Mouse (Mus musculus) T-helper 2 cell (primary cell): ENCODE measurements around the gene Mylk.

Experiments
- in situ Hi-C: fragments of 300-600 bp; cut with MboI, MseI; formaldehyde crosslinking; loops from one replicate; pipeline ENCODE4 v1.15.1; 2025; ENCODE audit warnings: high pct_unique_total_duplicates

The Mylk gene

GRCm38 (mm10) chr16:34937611-34938010 is 192.6 kb downstream of the Mylk start:
- in situ Hi-C loops, result no loop called here

- in situ Hi-C loops, result no loop called here
Observed at GRCm38 (mm10) chr16:34938248-34938647, 193.2 kb downstream of the Mylk start.

GRCm38 (mm10) chr16:34939951-34940350 is 194.9 kb downstream of the Mylk start:
- in situ Hi-C loops, result no loop called here

- in situ Hi-C loops, result no loop called here
Observed at GRCm38 (mm10) chr16:34940363-34940762, 195.4 kb downstream of the Mylk start.

- in situ Hi-C loops, result no loop called here
Observed at GRCm38 (mm10) chr16:34941915-34942314, 196.9 kb downstream of the Mylk start.

GRCm38 (mm10) chr16:34946301-34946700 is 201.3 kb downstream of the Mylk start:
- in situ Hi-C loops, result no loop called here

- in situ Hi-C loops, result no loop called here
Observed at GRCm38 (mm10) chr16:34950935-34951334, 205.9 kb downstream of the Mylk start.

- in situ Hi-C loops, result no loop called here
Observed at GRCm38 (mm10) chr16:34952254-34952653, 207.2 kb downstream of the Mylk start.

GRCm38 (mm10) chr16:34952798-34953197 is 207.8 kb downstream of the Mylk start:
- in situ Hi-C loops, result no loop called here

- in situ Hi-C loops, result no loop called here
Observed at GRCm38 (mm10) chr16:34953501-34953900, 208.5 kb downstream of the Mylk start.

GRCm38 (mm10) chr16:34957487-34958230 is 212.6 kb downstream of the Mylk start:
- in situ Hi-C loops, result no loop called here

- in situ Hi-C loops, result no loop called here
Observed at GRCm38 (mm10) chr16:34958667-34959066, 213.7 kb downstream of the Mylk start.

- in situ Hi-C loops, result no loop called here
Observed at GRCm38 (mm10) chr16:34959261-34959660, 214.3 kb downstream of the Mylk start.

GRCm38 (mm10) chr16:34960243-34960642 is 215.2 kb downstream of the Mylk start:
- in situ Hi-C loops, result no loop called here

GRCm38 (mm10) chr16:34960866-34961582 is 216.0 kb downstream of the Mylk start:
- in situ Hi-C loops, result no loop called here

GRCm38 (mm10) chr16:34962322-34962721 is 217.3 kb downstream of the Mylk start:
- in situ Hi-C loops, result no loop called here

- in situ Hi-C loops, result no loop called here
Observed at GRCm38 (mm10) chr16:34963008-34963407, 218.0 kb downstream of the Mylk start.

- in situ Hi-C loops, result no loop called here
Observed at GRCm38 (mm10) chr16:34966620-34967081, 221.6 kb downstream of the Mylk start.

- in situ Hi-C loops, result no loop called here
Observed at GRCm38 (mm10) chr16:34967120-34967800, 222.2 kb downstream of the Mylk start.

- in situ Hi-C loops, result no loop called here
Observed at GRCm38 (mm10) chr16:34968181-34968580, 223.2 kb downstream of the Mylk start.

- in situ Hi-C loops, result loop anchor here (5.0 kb wide), 1 partner anchor 70 kb away; no protein-coding TSS in a partner anchor
Observed at GRCm38 (mm10) chr16:34972471-34972870, 227.5 kb downstream of the Mylk start.

GRCm38 (mm10) chr16:34975544-34975943 is 230.5 kb downstream of the Mylk start:
- in situ Hi-C loops, result no loop called here
